Mouse (Mus musculus) midbrain, embryonic 12.5 days (tissue): ENCODE results near the gene Selenom. TPM values are rescaled to one million over a fixed set of nuclear protein-coding genes. Genes with fewer than 3 reads are reported as not detected.

ENCODE experiments used
- ATAC-seq: fragments of 200-750 bp; cut with Nextera tagmentation; 2 replicates; pipeline ENCODE4 v1.8.0; 2017; ENCODE audit warnings: low read depth, moderate TSS enrichment, moderate library complexity; ENCODE audit not compliant: low FRiP score
- H3K27ac ChIP-seq: fragments of 300-500 bp; sonication (generic); replicated peaks from 2 replicates; pipeline ENCODE4 v1.5.1; 2016; ENCODE audit warnings: mild to moderate bottlenecking
- H3K27me3 ChIP-seq: fragments of 300-500 bp; sonication (generic); 2 replicates; pipeline ENCODE4 v1.6.1; 2016; ENCODE audit warnings: mild to moderate bottlenecking
- H3K36me3 ChIP-seq: fragments of 300-500 bp; sonication (generic); 2 replicates; pipeline ENCODE4 v1.6.1; 2016
- H3K4me1 ChIP-seq: fragments of 300-500 bp; sonication (generic); 2 replicates; pipeline ENCODE4 v1.6.1; 2016
- H3K4me2 ChIP-seq: fragments of 300-500 bp; sonication (generic); replicated peaks from 2 replicates; pipeline ENCODE4 v1.6.1; 2016; ENCODE audit warnings: mild to moderate bottlenecking, moderate library complexity
- H3K4me3 ChIP-seq: fragments of 300-500 bp; sonication (generic); 2 replicates; pipeline ENCODE4 v1.5.1; 2016; ENCODE audit warnings: mild to moderate bottlenecking
- H3K9ac ChIP-seq: fragments of 300-500 bp; sonication (generic); replicated peaks from 2 replicates; pipeline ENCODE4 v1.6.1; 2016; ENCODE audit warnings: mild to moderate bottlenecking, moderate library complexity
- H3K9me3 ChIP-seq: fragments of 300-500 bp; sonication (generic); 2 replicates; pipeline ENCODE4 v1.6.1; 2016; ENCODE audit warnings: mild to moderate bottlenecking
- WGBS: fragments of 180-500 bp; shearing (Covaris S2); methylation state at CpG from one replicate; pipeline ENCODE4 v1.1.7; 2016; 5-methylcytosine and 5-hydroxymethylcytosine counted together
- polyA plus RNA-seq: library from polyadenylated mRNA; unstranded; fragments of >200 nt; fragmentation: Nextera tagmentation; extraction: Ambion mirVana; gene quantifications from 2 replicates; pipeline ENCODE4 v1.2.1, GENCODE M21; 2016

The Selenom gene
- polyA plus RNA-seq, 1 experiment from 2014 or later = 69.3 TPM

DNA sequence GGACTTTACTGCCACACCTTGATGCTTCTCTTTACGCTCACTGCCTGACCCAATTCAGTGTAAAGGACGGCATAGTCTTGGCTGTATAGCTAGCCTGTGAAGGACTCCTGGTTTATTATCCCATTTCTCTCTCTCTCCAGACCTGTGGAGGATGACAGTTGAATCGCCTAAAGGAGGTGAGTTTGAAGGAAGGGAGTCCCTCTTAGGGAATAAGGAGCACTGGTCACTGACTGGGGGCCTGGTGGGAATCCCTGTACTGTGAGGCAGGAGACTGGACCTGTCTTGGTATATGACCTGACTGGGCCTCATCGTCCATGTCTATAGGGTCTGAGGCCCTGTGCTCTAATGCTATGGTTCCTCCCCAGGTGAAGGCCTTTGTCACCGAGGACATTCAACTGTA is 1.6 kb downstream of the Selenom start:
- 86% methylated on average over 5 of the region's 5 CpGs for WGBS
- no peak overlapping the region for H3K9ac ChIP-seq
- H3K36me3 ChIP-seq = no peaks in the 10 kb centered on the region
- H3K4me2 ChIP-seq = no peak overlapping the region
- peaks cover 39% of the 10 kb centered on the region for H3K27me3 ChIP-seq
- no peaks in the 10 kb centered on the region for H3K9me3 ChIP-seq
- no peak overlapping the region for H3K4me3 ChIP-seq
- ATAC-seq = no peak
- no peak overlapping the region for H3K27ac ChIP-seq
- peaks cover 24% of the 10 kb centered on the region for H3K4me1 ChIP-seq

DNA sequence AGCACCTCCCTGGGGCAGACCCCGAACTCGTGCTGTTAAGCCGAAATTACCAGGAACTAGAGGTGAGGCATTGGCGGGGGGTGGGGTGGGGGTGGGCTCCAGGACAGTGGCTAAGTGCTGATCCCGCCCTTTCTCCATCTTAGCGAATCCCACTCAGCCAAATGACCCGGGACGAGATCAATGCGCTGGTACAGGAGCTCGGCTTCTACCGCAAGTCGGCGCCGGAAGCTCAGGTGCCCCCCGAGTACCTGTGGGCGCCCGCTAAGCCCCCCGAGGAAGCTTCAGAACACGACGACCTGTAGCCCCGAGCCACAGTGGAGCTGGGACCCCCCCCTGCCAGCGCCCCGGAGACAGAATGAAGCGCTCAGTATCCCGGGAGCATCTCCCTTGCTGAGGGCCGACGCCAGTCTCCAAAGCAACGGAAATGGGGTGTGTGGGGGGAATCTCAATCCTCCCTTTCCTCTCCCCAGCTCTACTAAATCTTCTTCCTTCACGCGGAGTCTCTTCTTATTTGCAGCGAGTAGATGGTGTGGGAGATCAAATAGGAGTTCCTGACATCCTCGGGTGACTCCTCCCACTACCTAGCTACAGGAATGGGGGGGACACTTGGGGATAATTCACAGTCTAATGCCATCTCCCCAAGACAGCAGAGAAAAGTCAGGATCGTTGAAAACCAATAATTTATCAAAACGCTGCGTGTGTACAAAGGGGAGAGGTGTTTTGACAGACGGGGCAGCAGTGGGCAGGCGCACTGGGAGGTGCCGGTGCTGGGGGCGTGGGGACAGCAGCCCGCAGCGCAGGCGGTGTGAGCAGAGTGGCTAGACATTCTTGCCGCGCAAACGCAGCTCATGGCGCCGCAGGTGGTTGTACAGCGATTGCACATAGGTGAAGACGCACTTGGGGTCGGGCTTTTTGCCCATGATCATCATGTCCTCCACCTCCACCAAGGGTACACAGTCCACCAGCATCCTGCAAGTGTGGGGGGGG is 2.7 kb downstream of the Selenom start:
- Histone ChIP-seq H3K36me3 (peaks cover 2% of the 10 kb centered on the region), H3K4me2 (peak overlapping the region; percentile 75), H3K9me3 (no peaks in the 10 kb centered on the region), H3K9ac (peak overlapping the region; percentile 39; the same call in 1 of the 2 replicates), H3K4me1 (peaks cover 24% of the 10 kb centered on the region), H3K4me3 (peak overlapping the region; percentile 40), H3K27me3 (peaks cover 39% of the 10 kb centered on the region), H3K27ac (no peak overlapping the region)
- WGBS = 3% methylated on average over 50 of the region's 50 CpGs
- ATAC-seq = no peak

DNA sequence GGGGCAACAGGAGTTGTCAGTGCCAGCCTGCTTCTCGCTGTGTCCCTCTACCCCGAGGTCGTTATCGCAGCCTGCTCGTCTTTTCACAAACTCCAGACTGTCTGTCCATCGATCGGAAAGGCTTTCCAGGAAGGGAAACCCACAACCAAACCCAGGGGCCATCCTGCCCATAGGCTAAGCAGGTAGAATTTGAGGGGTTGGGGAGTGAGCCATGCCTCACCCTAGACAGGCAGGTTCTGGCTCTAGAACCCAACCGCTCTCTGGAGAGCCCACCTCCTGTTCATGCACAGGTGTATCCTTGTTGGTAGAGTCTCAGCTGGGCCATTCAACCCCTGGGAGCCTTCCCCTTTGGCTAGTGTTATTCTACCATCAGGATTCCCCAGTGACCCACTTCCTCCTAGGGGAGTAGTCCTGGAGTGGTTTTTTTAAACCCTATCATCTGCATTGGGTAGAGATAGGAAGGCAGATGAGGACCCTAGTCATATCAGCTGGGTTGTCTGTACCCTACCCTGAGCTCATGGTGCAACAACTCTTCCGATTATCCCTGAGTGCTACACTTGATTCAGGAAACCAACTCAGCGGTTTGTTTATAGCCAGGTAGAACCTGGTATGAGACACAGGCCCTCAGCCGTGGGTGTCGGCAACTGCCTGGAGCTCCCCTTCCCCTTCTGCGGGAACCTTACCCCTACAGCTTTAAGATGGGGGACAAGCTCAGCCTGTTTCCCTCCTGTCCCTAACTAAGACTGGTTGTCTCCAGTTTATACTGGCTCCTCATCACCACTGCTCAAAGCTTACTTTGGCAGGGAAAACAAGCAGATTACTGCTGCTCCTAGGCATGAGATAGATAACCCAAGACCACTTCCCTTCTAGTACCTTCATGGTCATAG is 3.6 kb downstream of the Selenom start:
- ATAC-seq = no peak
- 58% methylated on average over 13 of the region's 13 CpGs for WGBS
- peaks cover 24% of the 10 kb centered on the region for H3K4me1 ChIP-seq

DNA sequence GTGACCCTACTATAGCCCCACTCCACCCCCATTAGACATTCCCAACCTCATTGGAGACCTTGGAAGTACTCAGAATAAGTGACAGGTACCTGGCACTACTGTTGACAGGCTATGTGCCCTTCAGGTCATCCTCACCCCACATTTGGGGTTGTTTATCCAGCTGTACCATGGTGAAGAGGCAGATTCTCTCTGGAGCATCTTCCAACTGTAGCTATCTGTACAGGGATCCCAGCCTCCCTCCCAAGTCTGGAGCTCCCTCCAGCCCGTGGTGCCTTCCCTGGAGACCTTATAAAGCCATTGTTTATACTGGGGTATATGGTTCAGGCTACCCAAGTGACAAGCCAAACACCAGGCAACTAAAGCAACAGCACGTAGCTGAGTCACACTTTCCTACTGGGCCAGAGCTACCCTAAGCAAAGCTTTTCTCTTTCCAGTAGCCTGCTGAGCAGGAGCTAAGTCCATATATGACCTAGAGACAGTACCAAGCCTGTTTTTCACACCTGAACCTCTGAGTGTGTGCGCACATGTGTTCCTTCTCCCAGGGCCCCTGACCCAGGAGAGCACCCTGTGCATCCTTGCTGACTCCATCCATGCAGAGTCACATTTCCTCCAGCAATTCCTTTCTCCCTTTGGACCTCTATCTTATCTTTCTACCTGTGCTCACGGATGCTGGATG is 4.7 kb downstream of the Selenom start:
- whole genome bisulfite sequencing = 81% methylated on average over 4 of the region's 4 CpGs
- Histone ChIP-seq H3K27me3 (peaks cover 39% of the 10 kb centered on the region), H3K4me3 (no peak overlapping the region), H3K9me3 (no peaks in the 10 kb centered on the region), H3K36me3 (peaks cover 19% of the 10 kb centered on the region), H3K9ac (no peak overlapping the region), H3K4me2 (no peak overlapping the region), H3K27ac (no peak overlapping the region), H3K4me1 (peaks cover 20% of the 10 kb centered on the region)
- ATAC-seq = no peak

More for the DNA sequence above, 3.6 kb downstream of the Selenom start:
- H3K27ac ChIP-seq = no peak overlapping the region
- H3K4me2 ChIP-seq = peak overlapping the region; percentile 75
- H3K9me3 ChIP-seq = no peaks in the 10 kb centered on the region
- H3K4me3 ChIP-seq = peak overlapping the region; percentile 40
- H3K9ac ChIP-seq = no peak overlapping the region
- H3K27me3 ChIP-seq = peaks cover 39% of the 10 kb centered on the region
- H3K36me3 ChIP-seq = peaks cover 9% of the 10 kb centered on the region

DNA sequence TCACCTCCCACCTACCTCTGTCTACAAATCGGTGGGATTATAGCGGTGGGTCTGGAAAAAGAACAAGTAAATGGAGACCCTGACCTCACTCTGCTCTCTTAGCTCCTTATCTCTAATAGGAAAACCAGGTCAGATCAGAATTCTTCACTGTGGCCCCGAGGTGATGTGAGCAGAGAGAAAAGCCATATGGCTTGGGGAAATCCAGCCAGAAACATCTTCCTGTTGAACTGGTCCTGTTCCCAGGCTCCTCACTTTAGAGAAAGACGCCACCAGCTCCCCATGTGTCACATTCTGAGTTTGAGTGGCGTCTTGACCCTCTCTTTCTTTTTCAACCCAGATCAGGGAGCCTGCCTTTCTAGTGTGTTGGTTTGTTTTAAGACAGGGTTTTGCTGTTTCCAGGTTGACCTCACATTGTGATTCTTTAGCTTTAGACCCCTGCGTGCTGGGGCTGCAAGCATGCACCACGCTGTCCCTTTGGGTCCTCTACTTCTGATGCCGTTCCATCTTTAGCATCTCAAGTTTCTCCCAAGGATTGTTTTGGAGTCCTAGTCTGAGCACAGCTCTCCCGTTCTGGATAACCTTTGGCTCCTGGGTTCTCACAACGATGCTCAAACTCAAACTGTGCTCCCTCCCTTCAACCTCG is 5.4 kb downstream of the Selenom start:
- no peak overlapping the region for H3K4me3 ChIP-seq
- H3K9me3 ChIP-seq = no peaks in the 10 kb centered on the region
- H3K9ac ChIP-seq = no peak overlapping the region
- no peak overlapping the region for H3K4me2 ChIP-seq
- no peak overlapping the region for H3K27ac ChIP-seq
- peaks cover 15% of the 10 kb centered on the region for H3K4me1 ChIP-seq
- no peak for ATAC-seq
- H3K36me3 ChIP-seq = peaks cover 26% of the 10 kb centered on the region
- H3K27me3 ChIP-seq = peaks cover 39% of the 10 kb centered on the region
- WGBS = 82% methylated on average over 11 of the region's 11 CpGs

DNA sequence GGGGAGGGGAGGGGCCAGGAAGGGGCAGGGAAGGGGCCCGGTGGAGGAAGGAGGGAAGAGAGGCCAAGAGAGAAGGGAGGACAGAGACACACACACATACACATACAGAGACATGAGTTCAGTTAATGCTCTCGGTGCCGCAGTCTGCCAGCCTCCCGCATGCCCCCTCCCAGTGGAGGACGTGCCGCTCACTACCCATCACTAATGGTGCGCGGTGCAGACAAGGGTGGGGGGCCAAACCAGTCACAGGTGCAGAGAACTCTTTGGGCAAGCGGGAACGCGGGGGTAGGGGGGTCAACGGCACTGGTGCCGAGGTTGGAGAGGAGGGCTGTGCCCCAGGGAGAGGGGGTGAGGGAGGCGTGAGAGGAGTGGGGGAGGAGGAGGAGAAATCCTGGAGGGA is 6.4 kb downstream of the Selenom start:
- ATAC-seq = no peak
- Histone ChIP-seq H3K4me2 (no peak overlapping the region), H3K9me3 (no peaks in the 10 kb centered on the region), H3K27ac (no peak overlapping the region), H3K9ac (no peak overlapping the region), H3K36me3 (peaks cover 37% of the 10 kb centered on the region), H3K4me3 (no peak overlapping the region), H3K27me3 (peaks cover 30% of the 10 kb centered on the region), H3K4me1 (peaks cover 11% of the 10 kb centered on the region)
- WGBS = 70% methylated on average over 14 of the region's 14 CpGs

DNA sequence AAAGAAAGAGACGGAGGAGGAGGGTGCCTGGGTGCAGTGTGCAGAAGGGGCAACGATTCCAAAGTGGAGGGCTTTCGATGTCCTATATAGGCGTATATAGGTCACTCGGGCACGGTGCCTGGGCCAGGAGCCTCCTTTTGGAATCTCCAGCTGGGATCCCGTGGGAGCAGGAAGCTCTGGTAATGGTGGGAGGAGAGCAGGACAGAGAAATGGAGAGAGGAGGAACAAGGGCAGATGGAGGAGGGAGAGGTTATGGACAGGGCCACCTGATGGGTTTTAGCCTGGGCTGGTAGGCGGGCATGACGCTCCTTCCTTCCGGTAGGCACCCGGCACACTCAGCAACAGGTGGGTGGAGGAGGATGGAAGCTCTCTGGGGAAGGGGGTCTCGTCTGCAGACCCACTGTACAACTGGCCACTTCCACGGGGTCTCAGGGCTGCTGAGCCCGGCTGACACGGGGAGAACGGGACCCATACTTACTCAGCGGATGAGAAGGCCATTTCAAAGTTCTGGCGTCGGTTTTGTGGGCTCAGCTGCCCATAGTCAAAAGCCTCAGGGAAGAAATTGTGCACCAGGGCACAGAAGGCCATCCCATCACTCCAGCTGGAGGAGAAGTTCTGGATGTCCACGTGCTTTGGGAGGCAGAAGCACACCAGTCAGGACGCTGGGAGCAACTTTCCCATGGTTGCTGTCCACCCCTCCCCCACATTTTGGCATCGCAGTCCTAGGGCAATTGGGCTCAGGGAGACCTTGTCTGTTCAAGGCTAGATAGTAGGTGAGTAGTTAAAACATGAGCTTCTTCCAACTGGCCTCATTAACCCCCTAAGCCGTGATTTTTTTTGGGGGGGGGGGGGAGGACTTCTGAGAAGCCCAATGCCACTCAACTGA is 7.1 kb downstream of the Selenom start:
- no peak for ATAC-seq
- WGBS = 86% methylated on average over 23 of the region's 23 CpGs

DNA sequence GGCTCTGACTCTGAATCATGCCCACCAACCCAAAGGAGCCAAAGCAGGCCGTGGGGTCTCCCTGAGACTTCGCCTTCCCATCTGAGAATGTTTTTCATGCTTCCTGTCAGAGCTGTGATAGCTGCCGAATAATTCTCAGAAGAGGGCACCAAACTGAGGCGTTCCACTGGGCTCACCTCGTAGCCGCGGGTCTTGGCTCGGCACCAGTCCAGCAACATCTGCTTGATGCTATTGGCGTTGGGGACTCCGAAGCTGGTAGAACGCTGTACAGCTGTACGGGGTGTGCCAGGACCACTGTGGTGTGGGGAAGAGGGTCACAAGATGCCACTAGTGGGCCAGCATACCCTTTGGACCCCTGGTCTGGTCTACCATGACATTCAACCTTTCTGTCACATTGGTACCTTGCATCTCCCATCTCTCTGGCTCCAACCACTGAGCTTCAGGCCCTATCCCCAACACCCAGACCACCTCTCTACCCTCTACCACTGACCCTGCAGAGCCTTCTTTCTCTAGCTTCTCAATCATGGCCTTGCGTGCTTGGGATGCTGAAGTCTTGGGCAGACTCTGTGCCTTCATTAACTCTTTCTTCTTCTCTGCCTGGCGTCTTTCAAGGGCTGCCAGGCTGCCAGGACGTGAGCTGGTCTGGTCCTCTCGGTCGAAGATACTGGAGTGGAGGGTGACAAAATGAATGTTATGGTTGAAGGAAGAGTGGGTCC is 8.0 kb downstream of the Selenom start:
- no peak overlapping the region for H3K4me3 ChIP-seq
- WGBS = 92% methylated on average over 17 of the region's 17 CpGs
- peaks cover 51% of the 10 kb centered on the region for H3K36me3 ChIP-seq
- H3K4me2 ChIP-seq = no peak overlapping the region
- H3K9ac ChIP-seq = no peak overlapping the region
- ATAC-seq = no peak
- peaks cover 2% of the 10 kb centered on the region for H3K4me1 ChIP-seq
- H3K27ac ChIP-seq = no peak overlapping the region
- no peaks in the 10 kb centered on the region for H3K9me3 ChIP-seq
- H3K27me3 ChIP-seq = peaks cover 14% of the 10 kb centered on the region

More for the DNA sequence above, 7.1 kb downstream of the Selenom start:
- Histone ChIP-seq H3K4me2 (no peak overlapping the region), H3K9me3 (no peaks in the 10 kb centered on the region), H3K4me3 (no peak overlapping the region), H3K27ac (no peak overlapping the region), H3K36me3 (peaks cover 43% of the 10 kb centered on the region), H3K4me1 (peaks cover 11% of the 10 kb centered on the region), H3K27me3 (peaks cover 23% of the 10 kb centered on the region), H3K9ac (no peak overlapping the region)

DNA sequence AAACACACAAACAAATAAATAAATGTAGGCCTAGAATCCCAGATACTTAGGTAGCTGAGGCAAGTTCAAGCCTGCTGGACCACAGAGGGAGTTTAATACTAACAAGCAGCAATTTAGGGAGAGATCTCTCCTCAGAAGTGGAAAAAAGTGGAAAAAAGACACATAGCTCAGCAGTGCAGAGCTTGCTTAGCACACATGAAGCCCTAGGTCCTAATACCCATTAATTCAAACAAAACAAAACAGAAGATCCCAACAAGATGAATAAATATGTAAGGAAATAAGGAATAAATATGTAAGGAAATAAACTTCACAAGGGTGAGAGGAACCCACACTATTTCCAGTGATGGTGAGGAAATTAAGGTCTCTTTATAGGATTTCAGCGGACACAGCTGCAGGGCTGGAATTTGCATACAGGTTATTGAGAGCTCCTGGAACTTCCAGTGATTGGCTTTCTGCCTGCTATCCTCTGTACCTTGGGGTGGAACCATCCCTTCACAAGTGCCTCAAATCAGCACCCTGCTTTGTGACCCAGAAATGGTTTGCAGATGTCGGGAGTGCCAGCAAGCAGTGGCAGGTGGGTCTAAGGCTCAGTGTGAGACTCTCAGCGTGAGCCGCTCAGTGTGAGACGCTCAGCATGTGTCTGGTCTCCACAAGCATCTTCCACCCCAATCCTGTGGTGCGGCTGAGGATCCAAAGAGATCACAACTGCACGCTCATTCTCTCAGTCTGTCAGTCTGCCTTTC is 9.5 kb downstream of the Selenom start:
- Histone ChIP-seq H3K9ac (no peak overlapping the region), H3K4me1 (no peaks in the 10 kb centered on the region), H3K27me3 (0 out of 2 replicates have a peak, but pooled peaks cover 4% of the 10 kb centered on the region), H3K4me2 (no peak overlapping the region), H3K27ac (no peak overlapping the region), H3K4me3 (no peak overlapping the region), H3K36me3 (peaks cover 56% of the 10 kb centered on the region), H3K9me3 (no peaks in the 10 kb centered on the region)
- 83% methylated on average over 7 of the region's 7 CpGs for WGBS
- ATAC-seq = no peak

DNA sequence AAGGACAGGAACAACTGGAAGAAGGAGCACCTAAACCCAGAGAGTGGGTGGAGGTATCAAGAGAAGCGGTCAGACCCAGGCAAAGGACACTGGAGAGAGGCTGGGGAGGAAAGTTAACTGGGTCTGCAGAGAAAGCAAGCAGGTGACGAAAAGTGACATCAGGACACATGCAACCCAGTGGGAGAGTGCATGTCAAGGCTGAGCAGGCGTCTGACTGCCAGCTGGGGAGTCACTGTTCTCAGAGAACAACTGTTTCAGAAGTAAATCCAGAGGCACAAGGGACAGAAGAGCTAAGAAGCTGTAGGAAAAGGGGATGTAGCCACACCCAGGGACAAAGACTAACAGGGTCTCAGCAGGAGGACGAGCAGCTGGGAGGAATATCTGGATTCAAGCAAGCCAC is 11.1 kb downstream of the Selenom start:
- H3K4me3 ChIP-seq = no peak overlapping the region
- ATAC-seq = no peak
- no peak overlapping the region for H3K27ac ChIP-seq
- 82% methylated on average over 4 of the region's 4 CpGs for WGBS
- H3K27me3 ChIP-seq = no peaks in the 10 kb centered on the region
- no peaks in the 10 kb centered on the region for H3K4me1 ChIP-seq
- H3K9ac ChIP-seq = no peak overlapping the region
- no peak overlapping the region for H3K4me2 ChIP-seq
- no peaks in the 10 kb centered on the region for H3K9me3 ChIP-seq
- peaks cover 71% of the 10 kb centered on the region for H3K36me3 ChIP-seq
